Mouse (Mus musculus) kidney, postnatal 25 days (tissue): ENCODE measurements around the gene Gm3138.
A peak's percentile ranks its signal among the peaks of the same experiment; 100 is the strongest.
"Not testable (repeated sequence)": the region's sequence is repeated elsewhere in the genome, so short reads cannot be mapped to it uniquely, and the experiment has no call there.

Experiments used
- DNase-seq, 2 experiments: peaks; one replicate each; pipeline ENCODE4 v3.0.0; 2021; ENCODE audit warnings: mixed read lengths in 2 of 2

Gm3138 gene

DNA sequence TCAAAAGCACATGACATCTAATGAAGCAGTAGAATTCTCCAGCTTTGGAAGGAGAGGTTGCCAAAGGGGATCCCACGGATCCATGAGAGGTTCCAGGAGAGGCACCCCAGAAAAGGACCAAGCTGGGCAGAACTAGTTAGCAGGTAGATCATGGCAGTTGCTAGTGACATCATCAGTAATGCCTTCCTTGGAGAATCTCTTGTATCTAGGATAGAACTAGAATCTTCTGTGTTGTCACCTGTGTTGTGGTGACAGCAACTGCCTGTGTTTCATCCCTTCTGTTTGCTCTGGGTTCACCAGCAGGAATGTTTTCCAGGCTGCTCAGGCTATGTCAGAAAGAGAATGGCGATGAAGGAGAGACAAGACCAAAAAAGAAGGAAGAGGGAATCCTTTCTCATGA lies at the start of gene Gm3138:
Gene Gm3138, plus strand, starts transcription at position 301 of the 400 bp plus-strand sequence.
- DNase-seq = not testable (repeated sequence)

DNA sequence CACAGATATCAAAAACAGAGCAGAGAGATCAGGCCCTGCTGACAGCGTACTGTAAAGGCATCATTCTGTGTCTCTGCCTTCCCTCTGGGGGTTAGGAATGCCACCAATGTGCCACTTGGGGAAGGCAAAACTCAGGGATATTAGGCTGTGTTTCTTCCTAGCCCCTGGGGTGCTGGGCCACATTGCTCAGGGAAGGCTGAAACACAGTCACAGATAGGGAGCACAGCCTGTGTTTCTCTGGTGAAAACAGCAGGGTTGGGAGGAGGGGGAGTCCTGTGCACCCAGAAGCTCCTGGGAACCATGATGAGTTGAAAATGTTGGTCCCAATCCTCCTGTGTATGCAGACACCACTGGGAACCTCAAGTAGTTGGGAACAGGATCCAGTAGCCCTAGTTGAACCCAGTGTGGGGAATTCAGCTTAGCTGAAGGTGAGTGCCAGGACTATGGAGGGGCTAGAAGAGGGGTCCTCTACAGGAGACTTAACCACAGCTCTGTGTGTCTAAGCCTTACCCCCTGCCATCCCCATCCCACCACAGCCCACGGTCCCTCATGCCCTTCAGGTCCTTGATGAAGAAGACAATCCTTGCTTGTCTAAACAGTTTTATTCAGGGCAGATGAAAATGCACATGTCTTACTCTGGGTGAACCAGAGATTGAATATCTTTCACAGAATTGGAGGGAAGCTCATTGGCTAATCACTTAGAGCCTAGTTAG lies 20.0 kb downstream of the Gm3138 start:
- DNase-seq = peak in 1 of 2 experiments; percentile 47

DNA sequence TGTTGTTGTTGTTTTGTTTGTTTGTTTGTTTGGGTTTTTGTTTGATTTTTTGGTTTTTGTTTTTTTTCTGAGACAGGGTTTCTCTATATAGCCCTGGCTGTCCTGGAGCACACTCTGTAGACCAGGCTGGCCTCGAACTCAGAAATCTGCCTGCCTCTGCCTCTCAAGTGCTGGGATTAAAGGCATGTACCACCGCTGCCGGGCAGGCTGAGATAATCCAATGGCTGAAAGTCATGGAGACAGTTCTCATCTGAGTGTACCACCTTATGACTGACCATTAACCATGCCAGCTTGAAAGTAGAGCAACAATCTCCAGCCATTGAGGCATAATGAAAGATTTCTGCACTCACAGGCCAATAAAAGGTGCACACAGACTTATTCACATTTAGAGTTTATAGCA lies 30.4 kb downstream of the Gm3138 start:
- peak in 1 of 2 experiments; percentile 49 for DNase-seq
